ENCODE assay signal across 17 mouse cellular contexts in the genomic region with DNA sequence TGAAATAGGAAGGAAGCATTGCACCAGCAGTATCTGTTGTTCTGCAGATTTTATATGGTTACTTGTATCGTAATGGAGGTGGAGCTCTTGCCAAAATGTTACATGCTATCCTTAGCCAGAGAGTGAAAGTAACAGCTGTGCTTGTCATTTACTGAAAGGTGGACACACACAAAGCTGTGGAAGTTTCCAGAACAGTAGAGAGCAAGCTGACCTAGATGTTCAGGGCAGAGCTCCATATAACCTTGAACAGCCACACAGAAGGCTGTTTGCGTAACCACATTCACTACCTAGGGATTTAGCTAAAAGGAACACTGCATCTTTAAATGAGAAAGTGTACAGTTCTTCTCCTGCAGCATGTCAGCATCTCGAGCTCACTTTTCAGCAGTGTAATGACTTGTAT. TPM values are rescaled to one million over a fixed set of nuclear protein-coding genes. Genes with fewer than 3 reads are reported as not detected.
DNase-seq lines count a peak whose midpoint lies in the region; ATAC-seq lines count a peak whose summit lies in the region.
"Had no signal": no experiment of that assay in that cellular context is flagged by ENCODE, and none has a peak within 500 bp of the region (broad histone marks: within the 10 kb centered on the region; RNA-seq: fewer than 3 reads in every experiment).

No protein-coding gene starts in this region.

- no peaks in the 10 kb centered on the region for H3K27me3 ChIP-seq in heart, embryonic 11.5 days (ENCODE audit: control insufficient read depth, insufficient read depth, low read length)
- H3K27me3 ChIP-seq in hindbrain, embryonic 12.5 days: no peaks in the 10 kb centered on the region
- H3K27me3 ChIP-seq: limb, embryonic 15.5 days; midbrain, embryonic 12.5 days; Patski had no signal

- peak; percentile 24 to 31 for DNase-seq in cerebellum, adult 18-20 months
- no peak for DNase-seq in cerebellum, postnatal 25 days
- peak; percentile 41 to 54 for DNase-seq in heart, adult 18-20 months
- peak; percentile 47 for DNase-seq in ovary, adult 18-20 months (ENCODE audit: low spot score)
- no peak for DNase-seq in ovary, postnatal 14 days (ENCODE audit: low spot score)
- DNase-seq: B cell, adult 2 months; lung, adult 2 months; thymus, postnatal 36 days had no signal

- H3K9me3 ChIP-seq in heart, embryonic 11.5 days (replicated peaks; ENCODE audit: control insufficient read depth, low read length): no peaks in the 10 kb centered on the region
- no peaks in the 10 kb centered on the region for H3K9me3 ChIP-seq in hindbrain, embryonic 12.5 days (replicated peaks)
- H3K9me3 ChIP-seq: limb, embryonic 15.5 days; midbrain, embryonic 12.5 days had no signal

- no peak overlapping the region for H3K4me3 ChIP-seq in heart, embryonic 11.5 days (ENCODE audit: low read depth, low read length)
- H3K4me3 ChIP-seq in hindbrain, embryonic 12.5 days: no peak overlapping the region
- H3K4me3 ChIP-seq: erythroblast, embryonic 14.5 days; limb, embryonic 15.5 days; midbrain, embryonic 12.5 days had no signal

- H3K36me3 ChIP-seq in heart, embryonic 11.5 days (ENCODE audit: control insufficient read depth, insufficient read depth, low read length): peaks cover 33% of the 10 kb centered on the region
- peaks cover 78% of the 10 kb centered on the region for H3K36me3 ChIP-seq in hindbrain, embryonic 12.5 days

- no peak overlapping the region for H3K9ac ChIP-seq in heart, embryonic 11.5 days (ENCODE audit: low read depth, low read length)
- H3K9ac ChIP-seq in hindbrain, embryonic 12.5 days: no peak overlapping the region
- H3K9ac ChIP-seq: limb, embryonic 15.5 days; midbrain, embryonic 12.5 days had no signal

- no peak overlapping the region for H3K27ac ChIP-seq in heart, embryonic 11.5 days (ENCODE audit: low read depth, low read length)
- no peak overlapping the region for H3K27ac ChIP-seq in hindbrain, embryonic 12.5 days
- H3K27ac ChIP-seq: limb, embryonic 15.5 days; macrophage had no signal

- H3K4me1 ChIP-seq in heart, embryonic 11.5 days (ENCODE audit: control insufficient read depth, insufficient read depth, low read length): no peaks in the 10 kb centered on the region
- H3K4me1 ChIP-seq in hindbrain, embryonic 12.5 days: peaks cover 5% of the 10 kb centered on the region; the same call in 1 of the 2 replicates
- H3K4me1 ChIP-seq: limb, embryonic 15.5 days had no signal

- 90% methylated on average over 3 of the region's 3 CpGs for WGBS in heart, embryonic 11.5 days (ENCODE audit: insufficient replicate concordance)
- WGBS in hindbrain, embryonic 12.5 days: 92% methylated on average over 3 of the region's 3 CpGs

- H3K4me2 ChIP-seq in heart, embryonic 11.5 days: no peak overlapping the region
- no peak overlapping the region for H3K4me2 ChIP-seq in hindbrain, embryonic 12.5 days (replicated peaks)
- H3K4me2 ChIP-seq: limb, embryonic 15.5 days; midbrain, embryonic 12.5 days had no signal

- ATAC-seq in heart, embryonic 11.5 days (replicated peaks; ENCODE audit: insufficient number of reproducible peaks, low FRiP score, low TSS enrichment): no peak
- ATAC-seq in hindbrain, embryonic 12.5 days (ENCODE audit: low FRiP score): no peak
- ATAC-seq: forebrain, embryonic 16.5 days; inflammation-experienced regulatory T-cells, adult 6 months; Patski had no signal

RNA-seq across cellular contexts. Expression of a gene that starts 25.2 kb away (rescaled TPM):
- 1 to 10 TPM; 1.0 to 1.6 TPM for total RNA-seq in heart, adult 18-20 months (2021)
- polyA plus RNA-seq in heart, embryonic 11.5 days (2014; fragmentation: Nextera tagmentation; extraction: Ambion mirVana): 20.1 and 20.4 TPM in 2 replicates
- polyA plus RNA-seq in hindbrain, embryonic 12.5 days (2016; fragmentation: Nextera tagmentation; extraction: Ambion mirVana): 96.2 and 105 TPM in 2 replicates

Comparison
In these comparisons a context has a peak if more than half of its experiments do, and no peak if none do; other contexts are left out.
1. DNase-seq: peak in cerebellum, adult 18-20 months (2 of 2), heart, adult 18-20 months (2 of 2) and ovary, adult 18-20 months (single experiment); none in cerebellum, postnatal 25 days (0 of 2) and ovary, postnatal 14 days (single experiment).